Mouse (Mus musculus) heart, embryonic 13.5 days (tissue): ENCODE results near the gene Gm21093. TPM values are rescaled to one million over a fixed set of nuclear protein-coding genes. Genes with fewer than 3 reads are reported as not detected.
"Not testable (repeated sequence)": the region's sequence is repeated elsewhere in the genome, so short reads cannot be mapped to it uniquely, and the experiment has no call there.

ENCODE experiments used
- ATAC-seq: fragments of 200-750 bp; cut with Nextera tagmentation; 2 replicates; pipeline ENCODE4 v1.8.0; 2017; ENCODE audit warnings: moderate TSS enrichment; ENCODE audit not compliant: insufficient number of reproducible peaks, low FRiP score, low TSS enrichment; ENCODE audit errors: extremely low read depth
- H3K27ac ChIP-seq: fragments of 300-500 bp; sonication (generic); replicated peaks from 2 replicates; pipeline ENCODE4 v1.5.1; 2015; ENCODE audit warnings: moderate library complexity, mild to moderate bottlenecking, inconsistent platforms
- H3K27me3 ChIP-seq: fragments of 300-500 bp; sonication (generic); replicated peaks from 2 replicates; pipeline ENCODE4 v1.6.1; 2015; ENCODE audit warnings: mild to moderate bottlenecking, inconsistent platforms
- H3K36me3 ChIP-seq: fragments of 300-500 bp; sonication (generic); 2 replicates; pipeline ENCODE4 v1.6.1; 2015; ENCODE audit warnings: mild to moderate bottlenecking, inconsistent platforms
- H3K4me1 ChIP-seq: fragments of 300-500 bp; sonication (generic); 2 replicates; pipeline ENCODE4 v1.6.1; 2015; ENCODE audit warnings: inconsistent platforms
- H3K4me2 ChIP-seq: fragments of 300-500 bp; sonication (generic); 2 replicates; pipeline ENCODE4 v1.6.1; 2015; ENCODE audit warnings: inconsistent platforms, mild to moderate bottlenecking, moderate library complexity
- H3K4me3 ChIP-seq: fragments of 300-500 bp; sonication (generic); 2 replicates; pipeline ENCODE4 v1.5.1; 2015; ENCODE audit warnings: moderate library complexity, mild to moderate bottlenecking, inconsistent platforms
- H3K9ac ChIP-seq: fragments of 300-500 bp; sonication (generic); 2 replicates; pipeline ENCODE4 v1.6.1; 2015; ENCODE audit warnings: inconsistent platforms, mild to moderate bottlenecking, moderate library complexity
- H3K9me3 ChIP-seq: fragments of 300-500 bp; sonication (generic); 2 replicates; pipeline ENCODE4 v1.6.1; 2016; ENCODE audit warnings: inconsistent platforms
- WGBS: fragments of 180-500 bp; shearing (Covaris S2); methylation state at CpG from one replicate; pipeline ENCODE4 v1.1.7; 2015; ENCODE audit warnings: mixed read lengths; 5-methylcytosine and 5-hydroxymethylcytosine counted together
- polyA plus RNA-seq: library from polyadenylated mRNA; unstranded; fragments of >200 nt; fragmentation: Nextera tagmentation; extraction: Ambion mirVana; gene quantifications from 2 replicates; pipeline ENCODE4 v1.2.1, GENCODE M21; 2015

The Gm21093 gene
- not detected in 2 replicates for polyA plus RNA-seq

DNA sequence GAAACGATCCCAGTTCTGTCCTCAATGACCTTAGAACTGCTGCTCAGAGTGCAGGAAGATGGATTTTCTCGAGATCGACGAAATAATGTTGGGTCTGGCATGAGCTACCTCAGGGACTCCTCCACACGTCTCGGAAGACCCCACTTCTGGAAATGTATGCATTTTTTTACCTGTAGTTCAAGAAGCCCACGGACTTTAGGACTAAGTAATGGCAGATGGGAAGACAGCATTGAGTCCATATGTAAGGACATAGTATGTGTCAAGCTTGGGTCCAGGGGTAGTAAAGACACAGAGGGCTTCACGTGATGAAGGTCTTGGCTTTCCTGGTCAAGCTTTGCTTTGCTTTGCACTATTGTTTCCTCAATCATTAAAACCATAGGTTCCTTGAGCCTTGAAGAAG is at the start of gene Gm21093:
Gene Gm21093, minus strand, starts transcription at position 101 of the 400 bp plus-strand sequence.
- H3K4me2 ChIP-seq, ATAC-seq, H3K4me3 ChIP-seq, H3K4me1 ChIP-seq, H3K36me3 ChIP-seq, H3K27ac ChIP-seq, H3K9me3 ChIP-seq, H3K9ac ChIP-seq, H3K27me3 ChIP-seq: not testable (repeated sequence)
- no CpG with 5 or more reads among the region's 8 CpGs for WGBS

Other genes with a start within 250 kb of the Gm21093 start
- 1.8 TPM in 1 of 2 replicates, not detected in the other for gene Gm21541, start 131.1 kb downstream of the Gm21093 start, polyA plus RNA-seq
- 1.7 and 1.8 TPM in 2 replicates for gene Gm20878, start 93.2 kb downstream of the Gm21093 start, polyA plus RNA-seq
- gene Fam205a4, start 68.7 kb downstream of the Gm21093 start, polyA plus RNA-seq: 0.11 and 0.15 TPM in 2 replicates
- not detected in 2 replicates for gene Gm3893, start 56.5 kb upstream of the Gm21093 start, polyA plus RNA-seq
- 2.6 TPM in 1 of 2 replicates, not detected in the other for gene Gm13304, start 80.1 kb upstream of the Gm21093 start, polyA plus RNA-seq
- not detected in 2 replicates for gene Gm13306, start 118.7 kb upstream of the Gm21093 start, polyA plus RNA-seq
- gene Gm13305, start 133.9 kb upstream of the Gm21093 start, polyA plus RNA-seq: 0.29 and 0.94 TPM in 2 replicates
- gene Gm10600, start 205.9 kb upstream of the Gm21093 start, polyA plus RNA-seq: not detected in 2 replicates
- not detected in 2 replicates for gene Ccl21b, start 221.0 kb upstream of the Gm21093 start, polyA plus RNA-seq